ENCODE assay signal across 8 mouse cellular contexts in genomic region chr2:26910124-26910993, GRCm38 (mm10). TPM values are rescaled to one million over a fixed set of nuclear protein-coding genes. Genes with fewer than 3 reads are reported as not detected.
DNase-seq lines count a peak whose midpoint lies in the region; ATAC-seq lines count a peak whose summit lies in the region.

TSS of gene Med22 (minus strand) at chr2:26910677.
TSS of gene Rpl7a (plus strand) at chr2:26910764.

- H3K36me3 ChIP-seq in intestine, embryonic 14.5 days (ENCODE audit: control insufficient read depth, insufficient read depth, low read length): peaks cover 64% of the 10 kb centered on the region

- H3K4me2 ChIP-seq in intestine, embryonic 14.5 days (ENCODE audit: low read length): peak within 1 kb of the TSS; percentile 100

- WGBS in intestine, embryonic 14.5 days: under 1% methylated on average over 71 of the region's 74 CpGs

- H3K4me3 ChIP-seq in intestine, embryonic 14.5 days (ENCODE audit: low read depth, low read length): peak within 1 kb of the TSS; percentile 98

- no peaks in the 10 kb centered on the region for H3K27me3 ChIP-seq in intestine, embryonic 14.5 days (replicated peaks; ENCODE audit: control insufficient read depth, insufficient read depth, low read length)

- peak within 1 kb of the TSS; percentile 96 for H3K9ac ChIP-seq in intestine, embryonic 14.5 days (ENCODE audit: low read length)

- ATAC-seq in intestine, embryonic 14.5 days (replicated peaks; ENCODE audit: low FRiP score, low TSS enrichment, low read depth): peak; percentile 91

- peaks cover 23% of the 10 kb centered on the region for H3K4me1 ChIP-seq in intestine, embryonic 14.5 days (replicated peaks; ENCODE audit: control insufficient read depth, insufficient read depth, low read length)

- DNase-seq in adrenal gland, adult (ENCODE audit: inconsistent age in 2 of 2, low spot score in 1 of 2): peak; percentile 99 to 100
- peak; percentile 99 for DNase-seq in embryo, embryonic 10.5 days (ENCODE audit: low spot score)
- DNase-seq in gastrocnemius, postnatal 25 days: peak; percentile 99
- peak; percentile 100 for DNase-seq in intestine, embryonic 14.5 days (ENCODE audit: low spot score)
- DNase-seq in left cerebral cortex, postnatal 14 days (ENCODE audit: low spot score in 2 of 2): peak; percentile 100
- peak; percentile 100 for DNase-seq in mesoderm, embryonic 11.5 days (ENCODE audit: low read depth, low spot score)
- peak; percentile 98 to 99 for DNase-seq in right cerebral cortex, postnatal 36 days (ENCODE audit: low spot score in 2 of 2)
- DNase-seq in yolk sac, embryonic 10.5 days (ENCODE audit: low spot score): peak; percentile 98

- peak within 1 kb of the TSS; percentile 88 for H3K27ac ChIP-seq in intestine, embryonic 14.5 days (ENCODE audit: low read depth)

- intact Hi-C loops in left cerebral cortex, postnatal 14 days (cut with DNase I): loop anchor here (10.0 kb wide), 1 partner anchor 114 kb away; the partner anchor contains the start of gene Slc2a6

- H3K9me3 ChIP-seq in intestine, embryonic 14.5 days (ENCODE audit: control insufficient read depth, low read length): no peaks in the 10 kb centered on the region

RNA-seq across cellular contexts. Expression of gene Med22, which starts in this region (rescaled TPM):
- 10 to 100 TPM; 16.2 to 17.6 TPM for total RNA-seq in gastrocnemius, postnatal 25 days (2021)
- 28.4 and 31.7 TPM in 2 replicates for polyA plus RNA-seq in intestine, embryonic 14.5 days (2014; fragmentation: Nextera tagmentation; extraction: Ambion mirVana)
- total RNA-seq in left cerebral cortex, postnatal 14 days (2021): 10 to 100 TPM; 45.2 to 46.5 TPM

RNA-seq across cellular contexts. Expression of gene Rpl7a, which starts in this region (rescaled TPM):
- 100 to 1,000 TPM; 236 to 242 TPM for total RNA-seq in gastrocnemius, postnatal 25 days (2021)
- 782 and 796 TPM in 2 replicates for polyA plus RNA-seq in intestine, embryonic 14.5 days (2014; fragmentation: Nextera tagmentation; extraction: Ambion mirVana)
- 100 to 1,000 TPM; 255 to 280 TPM for total RNA-seq in left cerebral cortex, postnatal 14 days (2021)

Comparison
In these comparisons a context has a peak if more than half of its experiments do, and no peak if none do; other contexts are left out.
1. Peak in every context shown above with its lines: DNase-seq, ATAC-seq, H3K4me3 ChIP-seq and H3K27ac ChIP-seq.